Mouse (Mus musculus): ENCODE measurements around the gene Slc9a8.

GRCm38 (mm10) chr2:167503253-167503895 lies 81.9 kb downstream of the Slc9a8 start:
- TF ChIP-seq POLR2A (IDR thresholded peaks at IDR 0.05; ENCODE audit: low read depth, low read length) (peak; percentile 92), CTCF (IDR thresholded peaks at IDR 0.05; ENCODE audit: extremely low read depth, insufficient read length, insufficient replicate concordance, low read depth, low read length) (no peak)

All from small intestine, adult 2 months (tissue).